Mouse (Mus musculus): ENCODE measurements around the gene Ebf1. TPM values are rescaled to one million over a fixed set of nuclear protein-coding genes. Genes with fewer than 3 reads are reported as not detected.

The Ebf1 gene
- total RNA-seq, 2 experiments from 2014 or later = 27.2 to 31.0 TPM

DNA sequence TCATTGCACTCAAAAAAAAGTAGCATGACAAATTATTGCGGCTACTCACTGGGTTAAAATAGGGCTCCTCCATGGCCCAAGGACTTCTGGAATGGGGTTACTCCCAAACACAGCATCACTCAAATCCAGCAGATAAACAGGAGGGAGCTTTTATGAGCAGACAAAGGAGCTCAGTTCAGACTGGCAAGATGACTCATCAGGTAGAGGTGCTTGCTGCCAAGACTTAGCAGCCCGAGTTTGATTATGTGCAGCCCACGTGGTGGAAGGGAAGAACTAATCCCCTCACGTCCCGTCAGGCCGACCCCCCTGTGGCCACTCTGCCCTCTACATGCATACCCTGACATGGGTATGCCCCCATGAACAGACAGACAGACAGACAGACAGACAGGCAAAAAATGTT, 285.0 kb downstream of the Ebf1 start:
- DNase-seq = no peak

- DNase-seq = no peak
Measured at GRCm38 (mm10) chr11:44904121-44904520, 287.0 kb downstream of the Ebf1 start.

DNA sequence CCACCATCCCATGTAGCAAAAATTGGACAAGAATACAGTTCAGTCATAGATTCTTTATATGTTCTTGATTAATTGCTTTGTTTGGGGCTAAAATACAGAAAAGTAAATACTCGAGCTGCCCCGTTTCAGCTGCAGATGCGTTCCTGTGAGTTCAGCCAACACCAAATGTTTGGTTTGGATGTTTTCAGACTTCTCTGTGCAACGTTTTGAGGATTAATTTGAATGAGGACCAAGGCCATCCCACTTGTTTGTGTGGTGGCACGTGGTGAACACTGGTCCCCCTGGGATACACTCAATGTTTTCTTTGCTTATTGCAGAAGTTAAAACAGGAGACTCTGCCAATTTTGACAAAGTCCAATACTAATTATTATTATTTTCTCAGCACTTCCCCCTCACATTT, 289.3 kb downstream of the Ebf1 start:
- no peak for DNase-seq

- DNase-seq = no peak
Measured at GRCm38 (mm10) chr11:44911765-44912164, 294.6 kb downstream of the Ebf1 start.

DNA sequence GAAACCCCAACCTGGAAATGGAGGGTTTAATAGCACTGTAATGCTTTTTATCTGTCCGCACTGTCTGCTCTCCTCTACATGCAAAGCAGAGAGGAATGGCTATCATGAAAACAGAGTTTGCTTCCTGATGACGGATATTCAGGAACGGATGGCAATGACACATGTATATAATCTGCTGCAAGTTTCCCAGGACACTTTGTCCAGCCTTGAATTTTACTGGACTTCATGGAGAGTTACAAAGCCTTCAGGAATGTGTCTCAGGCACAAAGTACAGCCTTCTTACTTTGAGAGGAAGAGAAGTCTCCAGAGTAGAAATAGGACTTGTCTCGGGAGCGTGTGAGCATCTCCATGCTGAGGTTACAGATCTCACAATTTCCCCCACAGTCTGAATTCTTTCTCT, 296.7 kb downstream of the Ebf1 start:
- DNase-seq = no peak

- peak; percentile 46 for DNase-seq
Measured at GRCm38 (mm10) chr11:44917059-44917458, 299.9 kb downstream of the Ebf1 start.

DNA sequence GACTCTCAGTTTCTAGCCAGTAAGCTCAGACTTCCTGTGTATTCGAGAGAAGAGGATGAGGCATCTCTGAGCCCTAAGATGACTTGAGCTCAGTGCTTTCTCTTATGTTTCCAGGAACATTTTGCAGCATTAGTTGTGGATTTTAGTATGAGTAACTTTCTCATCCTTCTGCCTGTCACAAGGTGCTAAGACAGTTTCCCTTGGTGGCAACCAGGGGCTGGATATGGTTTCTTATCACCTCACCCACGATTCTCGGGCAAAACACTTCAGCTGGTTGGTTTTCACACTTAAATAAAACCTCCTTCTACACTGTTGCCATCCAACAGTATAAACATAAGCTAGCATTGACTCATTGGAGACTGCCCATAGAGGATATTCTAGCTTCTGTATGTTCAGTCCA, 306.0 kb downstream of the Ebf1 start:
- no peak for DNase-seq

GRCm38 (mm10) chr11:44923868-44924508, 306.9 kb downstream of the Ebf1 start:
- DNase-seq = no peak

GRCm38 (mm10) chr11:44924896-44925295, 307.8 kb downstream of the Ebf1 start:
- DNase-seq = no peak

DNA sequence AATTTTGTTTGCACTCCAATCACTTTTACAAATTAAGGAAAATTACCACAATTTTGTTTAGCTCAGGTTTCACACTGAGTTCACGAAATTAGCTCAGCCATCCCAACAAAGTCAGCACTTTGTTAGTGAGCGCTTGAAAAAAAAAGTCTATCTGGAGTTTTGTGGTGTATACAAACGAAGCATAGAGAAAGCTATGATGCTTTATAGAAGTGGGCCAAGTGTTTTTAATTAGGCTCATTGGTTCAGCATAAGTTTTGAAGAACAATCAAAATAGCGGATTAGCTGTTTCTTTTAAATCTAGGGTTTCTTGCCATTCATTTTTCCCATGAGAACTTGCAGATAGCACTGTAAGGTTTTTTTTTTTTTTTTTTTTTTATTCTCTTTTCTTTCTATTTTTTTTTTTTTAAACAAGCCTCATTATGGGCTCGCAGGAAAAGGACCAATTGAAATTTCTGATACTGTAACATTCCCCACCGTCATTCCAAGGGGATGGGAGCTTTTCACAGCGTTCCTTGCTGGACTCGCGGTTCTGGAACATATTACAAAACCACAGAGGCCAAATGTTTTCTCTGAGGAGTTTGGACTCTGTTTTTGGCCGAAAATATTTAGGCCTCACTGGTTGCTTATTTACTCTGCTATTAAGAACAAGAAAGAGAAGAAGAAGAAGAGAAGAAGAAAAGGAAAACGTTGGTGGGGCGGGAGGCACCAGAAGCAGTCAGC, 308.8 kb downstream of the Ebf1 start:
- no peak for DNase-seq

GRCm38 (mm10) chr11:44928403-44928802, 311.3 kb downstream of the Ebf1 start:
- DNase-seq = no peak

- DNase-seq = no peak
Measured at GRCm38 (mm10) chr11:44932942-44933483, 315.9 kb downstream of the Ebf1 start.

DNA sequence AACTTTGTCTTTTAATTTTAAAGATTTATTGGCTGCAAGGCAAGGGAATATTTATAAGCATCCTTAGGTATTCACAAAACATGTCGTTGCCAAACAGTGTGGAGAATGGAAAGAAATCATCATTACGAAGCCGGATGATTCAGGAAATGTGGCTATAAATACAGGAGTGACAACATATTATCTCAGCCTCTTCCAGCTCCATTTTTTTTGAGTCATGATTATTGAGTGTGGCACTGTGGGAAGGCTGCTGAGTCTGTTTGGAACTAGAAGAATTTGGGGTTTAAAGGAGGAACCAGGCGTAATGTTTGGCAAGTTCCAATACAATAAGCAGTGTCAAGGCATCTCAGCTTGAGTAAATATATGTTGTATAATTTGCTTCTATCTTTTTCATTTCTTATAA, 326.7 kb downstream of the Ebf1 start:
- no peak for DNase-seq

DNA sequence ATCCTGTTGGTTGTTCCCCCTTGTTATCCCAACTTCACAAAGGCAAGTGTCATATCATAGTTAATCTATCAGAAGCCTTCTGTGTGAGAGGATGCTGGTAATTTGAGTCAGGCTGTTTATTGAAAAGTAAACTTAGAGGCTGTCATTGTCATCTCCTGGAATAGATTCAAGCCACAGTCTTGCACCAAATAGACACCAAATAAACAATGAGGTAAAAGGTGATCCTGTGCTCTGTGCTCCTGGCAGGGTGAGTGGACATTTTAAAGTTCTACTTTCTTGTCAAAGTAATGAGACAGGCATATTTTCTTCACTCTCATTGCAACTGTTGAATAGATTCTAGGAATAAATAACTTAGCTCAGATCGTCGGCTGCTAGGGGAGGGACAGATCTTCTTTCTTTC, 327.3 kb downstream of the Ebf1 start:
- no peak for DNase-seq

DNA sequence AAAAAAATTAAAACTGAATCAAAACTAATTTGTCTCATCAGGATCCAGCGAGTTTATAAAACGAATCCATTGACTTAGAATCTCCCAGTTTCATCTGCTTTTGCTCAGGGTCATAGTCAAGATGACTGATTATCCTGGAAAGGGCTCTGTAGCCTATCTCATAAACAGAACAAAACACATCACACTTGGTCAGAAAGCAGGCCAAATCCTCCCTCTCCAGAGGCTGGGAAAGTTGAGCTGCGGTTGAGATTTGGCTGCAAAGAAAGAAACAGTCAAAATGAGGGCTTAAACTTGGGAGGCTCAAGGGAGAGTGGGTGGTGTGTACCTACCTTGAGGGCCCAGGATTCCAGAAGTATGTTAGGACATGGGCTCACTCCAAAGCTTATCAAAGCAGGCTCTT, 329.5 kb downstream of the Ebf1 start:
- no peak for DNase-seq

DNA sequence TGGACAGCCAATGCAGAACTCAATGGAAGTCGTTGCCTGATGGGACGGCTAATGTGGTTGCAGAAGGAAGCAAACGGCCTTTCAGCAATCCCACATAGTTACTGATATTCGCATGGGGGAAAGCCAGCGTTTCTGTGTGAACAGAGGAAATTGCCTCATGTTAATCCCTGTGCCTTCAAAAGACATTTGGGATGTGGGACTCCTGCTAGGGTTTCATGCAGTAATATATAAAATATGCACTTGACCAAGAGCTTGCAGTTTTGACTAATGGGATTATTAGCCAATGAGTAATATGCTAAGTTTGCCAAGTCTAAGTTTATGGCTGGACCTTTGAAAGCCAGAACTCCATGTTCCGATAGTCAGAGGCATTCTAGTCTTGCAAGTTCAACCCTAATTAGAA, 331.4 kb downstream of the Ebf1 start:
- DNase-seq = no peak

DNA sequence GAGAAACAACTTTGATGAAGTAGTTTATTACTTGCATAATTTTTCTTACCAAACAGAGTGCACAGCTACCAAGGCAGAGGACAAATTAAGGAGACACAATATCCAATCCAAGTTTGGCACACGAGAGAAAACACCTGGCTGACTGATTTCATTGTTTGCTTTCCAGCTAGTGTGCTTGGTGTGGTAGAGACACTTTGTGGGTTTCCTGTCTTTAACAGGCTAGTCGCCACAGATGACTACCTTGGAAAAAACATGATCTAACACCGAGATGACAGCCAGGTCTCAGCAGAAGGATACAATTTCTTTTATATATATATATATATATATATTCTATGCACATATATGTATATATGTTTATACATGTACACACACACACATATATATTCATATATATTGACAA, 332.0 kb downstream of the Ebf1 start:
- DNase-seq = no peak

GRCm38 (mm10) chr11:44950319-44950718, 333.2 kb downstream of the Ebf1 start:
- DNase-seq = no peak

- no peak for DNase-seq
Measured at GRCm38 (mm10) chr11:44951506-44951905, 334.4 kb downstream of the Ebf1 start.

DNA sequence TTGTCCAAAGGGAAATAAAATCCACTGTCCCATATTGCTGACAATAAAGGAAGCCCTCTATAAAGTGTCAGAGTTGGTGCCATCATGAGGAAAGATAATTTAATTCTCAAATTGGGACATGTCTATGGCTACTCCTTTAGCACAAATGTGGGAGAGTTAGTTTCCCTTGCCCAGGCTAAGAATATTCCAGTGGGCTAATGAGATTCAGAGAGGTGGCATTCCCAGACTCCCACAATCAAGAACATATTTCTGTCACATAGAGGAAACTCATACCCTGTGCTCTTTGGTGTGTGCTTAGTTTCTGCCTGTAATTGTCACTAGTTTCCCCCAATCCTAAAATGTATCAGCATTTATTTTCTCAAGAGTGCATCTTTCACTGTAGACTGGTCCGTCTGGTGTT, 336.2 kb downstream of the Ebf1 start:
- DNase-seq = no peak

DNA sequence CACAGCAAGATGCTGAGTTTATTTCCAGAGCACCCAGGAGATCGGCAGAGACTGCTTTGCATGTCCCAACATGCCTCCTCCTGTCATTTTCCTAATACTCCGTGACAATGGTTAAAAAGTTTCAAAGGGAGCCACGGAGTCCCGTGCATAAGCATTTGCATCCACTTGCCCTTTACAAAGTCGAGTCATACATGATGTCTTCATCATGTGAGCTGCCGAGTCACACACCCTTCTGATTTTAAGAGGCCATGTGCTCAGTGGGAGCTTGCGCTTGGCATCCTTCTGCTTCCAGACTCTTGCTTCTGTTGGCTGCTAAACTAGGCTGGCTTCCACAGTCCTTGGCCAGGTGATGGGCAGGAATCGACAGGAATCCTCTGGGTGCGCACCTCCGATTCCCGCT, 336.7 kb downstream of the Ebf1 start:
- no peak for DNase-seq

- no peak for DNase-seq
Measured at GRCm38 (mm10) chr11:44954362-44954761, 337.2 kb downstream of the Ebf1 start.

DNA sequence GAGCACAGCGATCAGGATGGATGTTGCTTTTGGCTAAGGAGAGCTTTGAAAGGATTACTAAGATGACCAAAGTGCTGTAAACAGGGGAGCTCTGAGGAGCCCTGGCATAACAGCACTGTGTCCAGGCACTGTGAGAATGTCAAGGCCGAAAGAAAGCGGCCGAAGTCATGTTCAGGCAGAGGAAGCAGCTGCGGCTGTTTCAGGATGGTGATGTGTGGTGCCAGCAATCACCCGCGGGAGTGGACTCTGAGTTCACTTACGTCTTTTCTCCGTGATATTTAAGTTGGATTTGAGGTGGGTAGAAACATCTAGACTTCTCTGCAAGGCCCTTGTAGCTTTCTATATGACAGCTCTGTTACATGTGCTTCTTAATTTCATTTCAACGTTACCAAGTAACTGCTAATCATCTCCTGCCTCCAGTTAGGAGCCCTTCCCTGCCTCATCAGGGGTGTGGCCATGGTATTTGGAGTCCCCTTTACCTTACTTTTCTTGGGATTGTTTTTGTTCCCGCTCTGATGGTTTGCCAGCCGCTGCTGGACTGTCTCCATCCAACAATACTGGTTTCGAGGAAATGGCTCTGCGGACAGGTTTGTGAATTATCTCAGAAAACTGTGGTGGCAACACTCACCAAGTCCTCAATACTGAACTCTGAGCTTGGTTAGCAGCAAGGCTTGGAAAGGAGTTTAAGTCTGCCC, 345.8 kb downstream of the Ebf1 start:
- DNase-seq = no peak

DNA sequence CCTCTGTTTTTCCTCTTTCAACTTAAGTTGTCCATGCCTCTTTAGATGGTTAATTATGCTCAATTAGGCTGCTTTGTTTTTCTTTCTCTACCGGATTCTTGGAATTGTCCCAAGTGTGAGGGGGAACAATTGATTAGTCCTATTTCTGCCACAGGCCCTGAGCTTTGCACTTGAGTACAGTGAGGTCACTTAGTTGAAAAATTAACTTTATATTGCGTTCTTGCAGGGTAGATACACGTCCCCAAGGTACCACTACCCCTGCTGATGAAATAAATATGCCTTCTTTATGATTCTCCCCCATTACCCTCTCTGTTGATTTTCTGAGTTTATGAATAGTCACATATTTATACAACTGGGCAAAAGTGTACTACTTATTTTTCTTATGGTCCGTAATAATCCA, 351.9 kb downstream of the Ebf1 start:
- no peak for DNase-seq
